Mouse (Mus musculus) CH12F3 (cell line): ENCODE measurements around the gene Muc15.

Experiments
- in situ Hi-C: fragments of 300-500 bp; cut with MboI; formaldehyde crosslinking; loops from 2 replicates; pipeline ENCODE4 v1.14.3; 2020; ENCODE audit warnings: low sequenced_read_pairs

Gene Muc15

DNA sequence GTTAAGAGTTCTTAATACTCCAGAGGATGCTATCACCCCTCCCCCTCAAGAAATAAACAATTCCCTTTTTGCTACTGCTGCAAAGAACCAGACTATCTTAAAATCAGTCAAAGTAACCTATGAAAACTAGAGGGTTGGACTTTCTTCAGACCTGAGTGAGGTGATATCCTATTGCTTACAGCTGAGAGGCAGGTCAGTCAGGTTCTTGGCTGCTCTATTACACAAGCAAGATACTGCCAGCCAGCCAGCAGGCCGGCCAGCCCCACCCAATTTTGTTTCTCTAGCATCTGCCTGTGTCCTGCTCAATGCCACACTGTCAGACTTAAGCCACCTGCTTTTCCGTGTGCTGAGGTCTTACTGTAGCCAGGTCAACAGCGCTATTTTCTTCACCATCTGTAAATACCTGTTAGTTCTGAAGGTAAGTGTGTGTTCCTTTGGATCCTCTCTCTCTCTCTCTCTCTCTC is at the start of gene Muc15:
Gene Muc15, plus strand, starts transcription at position 51 of the 464 bp plus-strand sequence.
- in situ Hi-C loops, result no loop called here

DNA sequence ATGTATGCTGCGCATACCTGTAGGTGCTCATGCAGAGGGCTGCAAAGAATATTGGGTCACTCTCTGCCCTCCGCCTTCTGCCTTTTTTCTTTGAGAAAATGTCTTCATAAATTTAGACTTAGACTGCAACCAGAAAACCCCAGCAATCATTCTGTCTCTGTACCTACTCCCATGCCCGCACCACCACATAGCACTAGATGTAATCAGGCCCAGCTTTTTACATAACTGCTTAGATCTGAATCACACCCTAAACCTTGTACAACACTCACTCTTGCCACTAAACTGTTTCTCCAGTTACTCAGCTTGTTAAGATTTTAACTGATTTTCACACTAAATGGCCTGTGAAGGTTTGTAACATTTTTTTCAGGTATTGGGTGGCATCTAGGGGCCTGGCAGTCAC is 11.7 kb upstream of the Muc15 start:
- in situ Hi-C loops, result no loop called here

GRCm38 (mm10) chr2:110710055-110710720 is 11.0 kb upstream of the Muc15 start:
- in situ Hi-C loops, result no loop called here

DNA sequence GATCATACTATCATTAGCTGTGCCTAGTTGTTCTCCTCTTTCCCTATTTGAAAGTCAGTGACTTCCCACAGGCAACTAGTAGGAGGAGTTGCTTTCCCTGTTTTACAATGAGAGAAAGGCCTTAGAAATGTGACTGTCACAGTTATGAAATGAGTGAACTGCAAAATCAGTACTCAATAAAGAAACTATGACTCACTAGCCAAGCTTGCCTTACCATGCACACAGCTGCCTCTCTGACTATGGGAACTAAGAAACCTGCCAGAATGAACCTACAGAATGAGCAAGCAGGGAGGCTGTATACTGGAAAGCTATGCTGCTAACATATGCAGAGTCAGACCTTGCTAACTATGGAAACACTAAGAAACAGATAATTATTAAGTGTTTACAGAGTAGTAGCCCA is 2.1 kb upstream of the Muc15 start:
- in situ Hi-C loops, result no loop called here

DNA sequence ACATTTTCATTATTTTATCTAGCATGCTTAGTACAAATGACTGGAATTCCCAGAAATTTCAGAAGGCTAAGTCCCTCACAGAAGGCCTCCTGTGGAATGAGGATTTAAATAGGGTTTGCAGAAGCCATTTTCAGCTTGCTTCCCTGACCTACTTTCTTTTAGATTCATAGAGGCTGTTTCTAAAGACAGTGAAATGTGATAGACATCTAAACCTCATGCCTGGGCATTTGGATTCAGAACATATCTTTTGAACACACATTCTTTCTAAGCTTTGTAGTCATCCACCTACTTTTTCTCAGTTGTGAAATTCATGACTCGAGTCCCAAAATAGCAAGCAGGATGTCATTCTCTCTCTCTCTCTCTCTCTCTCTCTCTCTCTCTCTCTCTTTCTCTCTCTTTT is 1.1 kb downstream of the Muc15 start:
- in situ Hi-C loops, result no loop called here

DNA sequence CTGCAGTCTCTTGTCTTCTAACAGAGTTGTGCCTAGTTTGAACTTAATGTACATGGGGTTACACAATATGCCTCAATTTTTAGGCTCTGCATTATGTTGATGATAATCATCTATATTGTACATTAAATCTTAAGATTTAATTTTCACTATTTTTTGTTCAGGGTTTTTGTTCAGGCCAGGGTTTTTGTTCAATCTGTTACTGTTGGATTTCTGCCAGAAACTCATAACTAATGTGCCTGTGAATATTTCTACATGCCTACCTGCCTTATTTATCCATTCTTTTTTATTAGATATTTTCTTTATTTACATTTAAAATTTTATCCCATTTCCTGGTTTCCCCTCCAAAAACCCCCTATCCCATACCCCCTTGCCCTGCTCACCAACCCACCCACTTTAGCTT is 5.0 kb downstream of the Muc15 start:
- in situ Hi-C loops, result no loop called here

- in situ Hi-C loops, result no loop called here
These were observed 16.1 kb downstream of the Muc15 start for GRCm38 (mm10) chr2:110737236-110737635.

GRCm38 (mm10) chr2:110737981-110738380 is 16.8 kb downstream of the Muc15 start:
- in situ Hi-C loops, result no loop called here

- in situ Hi-C loops, result no loop called here
These were observed 18.6 kb downstream of the Muc15 start for GRCm38 (mm10) chr2:110739781-110740180.

DNA sequence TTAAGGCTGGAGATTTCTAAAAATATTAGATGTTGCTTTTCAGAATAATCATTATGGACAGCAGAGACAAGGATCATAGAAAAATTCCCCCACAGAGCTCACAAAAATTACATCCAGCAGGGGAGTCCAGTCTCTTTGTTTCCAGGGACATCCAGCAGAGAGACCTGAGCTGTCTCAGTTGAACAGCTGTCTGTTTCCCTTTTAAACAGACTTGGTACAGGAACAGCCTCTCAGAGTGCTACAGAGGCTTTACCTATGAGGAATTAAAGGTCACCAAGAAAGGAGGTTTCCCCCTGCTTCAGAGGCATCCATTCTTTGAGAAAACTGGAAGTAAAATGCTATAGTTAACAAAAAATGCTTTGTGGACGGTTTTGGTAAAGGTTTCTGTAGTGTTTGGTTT is 19.4 kb downstream of the Muc15 start:
- in situ Hi-C loops, result no loop called here

GRCm38 (mm10) chr2:110757556-110757955 is 36.4 kb downstream of the Muc15 start:
- in situ Hi-C loops, result no loop called here

- in situ Hi-C loops, result no loop called here
These were observed 38.3 kb downstream of the Muc15 start for GRCm38 (mm10) chr2:110759434-110759833.

DNA sequence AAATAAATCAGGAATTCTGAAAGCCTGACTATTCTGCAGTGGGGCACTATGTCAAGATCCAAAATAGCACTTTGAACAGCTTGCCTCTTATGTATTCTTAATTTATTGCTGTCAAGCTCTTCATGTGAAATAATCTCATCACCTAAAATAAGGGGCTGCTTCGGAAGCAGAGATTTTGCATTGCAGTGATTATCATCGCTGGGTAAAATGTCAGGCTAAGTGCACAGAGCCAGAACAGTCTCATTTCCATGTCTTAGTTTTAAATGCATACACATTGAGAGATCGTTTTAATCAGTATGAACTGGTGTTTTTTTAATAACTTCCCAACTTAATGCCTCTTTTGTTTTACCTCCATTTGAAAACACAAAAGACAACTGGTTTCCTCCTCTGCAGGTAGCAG is 66.3 kb downstream of the Muc15 start:
- in situ Hi-C loops, result no loop called here
